Mouse (Mus musculus) T-helper 1 cell (primary cell): ENCODE results near the gene Ap3b1.

Source experiments
- in situ Hi-C: fragments of 300-600 bp; cut with MboI, MseI; formaldehyde crosslinking; loops from one replicate; pipeline ENCODE4 v1.15.1; 2025; ENCODE audit warnings: high pct_unique_total_duplicates

The Ap3b1 gene

DNA sequence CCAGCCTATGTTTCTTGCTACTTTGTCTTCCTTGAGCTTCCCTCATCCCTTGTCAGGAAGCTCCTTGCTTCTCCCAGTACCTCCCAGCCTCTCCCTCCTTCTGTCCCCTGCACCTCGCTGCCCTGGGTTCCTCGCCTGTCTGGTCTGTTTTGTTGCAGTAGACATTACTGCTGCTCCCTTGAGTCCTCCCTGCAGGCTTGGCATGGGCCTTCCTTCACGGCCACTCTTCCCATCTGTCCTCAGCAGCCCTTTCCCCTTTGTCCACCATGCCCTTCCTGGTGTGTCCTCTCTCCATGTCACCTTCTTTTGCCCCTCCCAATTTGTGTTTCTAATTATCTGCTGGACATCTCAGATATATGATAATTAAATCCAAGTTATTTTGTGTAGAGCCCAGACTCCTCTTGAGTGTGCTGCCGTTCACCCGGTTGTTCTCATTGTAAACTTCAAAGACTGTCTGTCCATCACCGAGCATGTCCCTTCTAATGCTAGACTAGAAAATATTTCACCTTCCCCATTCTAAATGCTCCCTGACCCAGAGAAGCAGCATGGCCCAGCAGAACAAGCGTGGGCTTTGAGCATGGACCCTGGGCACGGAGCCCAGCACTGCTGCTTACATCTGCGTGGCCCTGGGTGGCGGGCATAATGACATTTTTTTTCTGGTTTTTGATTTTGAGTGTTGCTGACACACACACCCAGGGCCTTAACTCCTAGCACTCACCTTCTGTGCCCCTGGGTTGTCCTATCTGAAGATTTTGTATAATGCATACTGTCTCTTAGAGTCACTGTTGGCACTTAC lies 181.3 kb downstream of the Ap3b1 start:
- in situ Hi-C loops, result no loop called here

DNA sequence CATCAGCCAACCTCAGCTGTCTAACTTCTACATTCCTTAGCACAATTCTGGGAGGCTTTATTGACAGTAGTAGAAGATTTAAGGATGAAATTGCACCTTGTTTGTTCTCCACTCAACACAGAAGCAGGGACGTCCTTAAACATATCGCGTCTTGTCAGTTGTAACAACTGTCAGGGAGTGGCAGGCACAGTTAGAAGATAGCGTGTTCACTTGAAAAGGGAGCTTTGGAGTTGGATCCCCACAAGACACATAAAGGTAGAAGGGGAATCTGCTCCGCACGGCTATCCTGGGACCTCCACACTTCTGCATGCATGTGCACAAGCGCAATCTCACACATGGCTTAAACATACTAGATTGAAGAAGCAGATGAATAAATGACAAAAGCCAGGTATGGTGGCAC lies 183.3 kb downstream of the Ap3b1 start:
- in situ Hi-C loops, result no loop called here

DNA sequence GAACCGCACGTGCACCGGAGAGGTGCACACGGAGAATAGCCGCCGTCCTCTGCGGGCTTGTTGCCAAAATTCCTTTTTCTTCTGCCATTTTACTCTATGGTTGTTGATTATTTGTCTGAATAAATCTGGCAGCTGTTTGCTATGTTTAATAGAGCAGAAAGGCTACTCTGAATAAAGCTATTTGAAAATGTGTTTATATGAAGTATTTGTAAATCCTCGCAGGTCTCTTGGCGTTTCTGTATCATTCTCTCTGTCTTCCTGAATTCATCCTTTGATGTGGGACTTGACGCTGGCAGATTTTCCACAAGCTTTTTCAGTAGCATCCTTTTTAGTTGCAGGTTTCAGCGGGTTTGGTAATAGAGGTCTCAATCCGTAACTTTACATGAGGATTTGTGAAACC lies 185.5 kb downstream of the Ap3b1 start:
- in situ Hi-C loops, result no loop called here

DNA sequence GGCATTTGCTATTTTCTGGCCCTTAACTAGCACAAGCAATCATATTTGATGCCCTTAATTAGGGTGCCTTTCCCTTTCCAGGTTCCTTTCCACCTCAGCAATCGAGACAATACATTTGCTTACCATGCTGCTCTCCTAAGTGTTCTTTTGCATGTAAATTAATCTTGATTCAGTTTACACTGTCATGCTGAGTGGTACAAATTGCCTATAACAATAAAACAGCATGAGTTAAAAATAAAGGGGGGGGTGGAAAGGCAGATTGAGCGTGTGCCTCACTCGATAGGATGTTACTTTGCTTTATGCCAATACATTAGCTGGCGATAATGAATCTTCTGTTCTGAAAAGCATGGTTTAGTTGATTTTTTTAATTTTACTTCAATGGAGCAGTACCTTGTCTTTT lies 187.0 kb downstream of the Ap3b1 start:
- in situ Hi-C loops, result no loop called here

DNA sequence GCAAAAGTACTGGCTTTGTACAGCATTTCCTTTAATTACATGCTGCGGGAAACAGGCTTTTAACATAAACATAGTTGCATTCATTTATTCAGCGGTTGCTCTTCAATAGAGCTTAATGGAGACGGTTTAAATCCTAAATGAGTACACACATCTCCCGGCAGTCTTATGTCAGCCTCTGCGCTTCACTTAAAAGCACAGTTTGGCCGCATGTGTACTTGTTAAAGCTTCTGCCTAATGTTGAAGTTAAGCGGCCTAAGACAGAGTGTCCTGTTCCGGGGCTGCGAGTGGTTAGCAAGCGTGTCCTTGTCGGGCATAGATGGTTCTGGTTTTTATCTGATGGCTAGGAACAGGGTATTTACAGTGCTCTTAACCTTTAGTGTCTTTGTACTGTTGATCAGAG lies 187.5 kb downstream of the Ap3b1 start:
- in situ Hi-C loops, result no loop called here

DNA sequence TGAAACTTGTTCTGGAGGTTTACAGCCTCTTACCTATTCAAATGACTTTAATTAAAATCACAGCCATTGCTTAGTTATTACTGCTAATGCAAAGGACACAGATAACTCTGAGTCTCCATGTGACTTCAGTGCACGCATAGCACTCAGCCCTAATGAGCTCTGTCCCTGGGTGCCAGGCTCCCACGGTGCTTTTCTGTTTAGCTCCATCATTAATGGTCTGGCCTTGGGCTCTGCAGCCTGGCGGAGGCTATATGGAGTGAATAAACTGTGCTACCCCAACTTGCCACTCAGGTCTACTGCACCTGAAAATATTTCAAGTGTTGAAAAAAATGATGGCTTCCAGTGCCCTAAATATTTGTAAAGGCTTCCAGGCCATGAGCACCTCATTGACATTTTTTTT lies 190.8 kb downstream of the Ap3b1 start:
- in situ Hi-C loops, result no loop called here

DNA sequence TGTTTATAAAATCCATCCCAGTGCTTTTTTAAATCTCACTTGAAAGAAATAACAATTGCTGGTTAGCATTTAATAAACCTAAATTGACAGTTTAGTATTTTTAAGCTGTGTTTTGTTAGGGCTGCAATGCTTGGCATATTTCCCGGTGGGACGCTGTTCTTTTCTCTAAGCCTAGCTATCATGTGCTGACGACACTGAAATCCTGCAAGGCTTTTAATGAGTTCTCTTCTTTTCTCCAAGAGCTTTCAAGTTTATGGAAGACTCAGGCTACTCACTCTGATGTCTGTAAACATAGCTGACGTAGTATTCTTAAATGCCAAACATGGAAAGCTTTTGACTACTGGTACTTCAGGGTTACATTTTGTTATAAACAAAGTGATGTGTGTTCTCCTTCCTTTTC lies 191.3 kb downstream of the Ap3b1 start:
- in situ Hi-C loops, result no loop called here

DNA sequence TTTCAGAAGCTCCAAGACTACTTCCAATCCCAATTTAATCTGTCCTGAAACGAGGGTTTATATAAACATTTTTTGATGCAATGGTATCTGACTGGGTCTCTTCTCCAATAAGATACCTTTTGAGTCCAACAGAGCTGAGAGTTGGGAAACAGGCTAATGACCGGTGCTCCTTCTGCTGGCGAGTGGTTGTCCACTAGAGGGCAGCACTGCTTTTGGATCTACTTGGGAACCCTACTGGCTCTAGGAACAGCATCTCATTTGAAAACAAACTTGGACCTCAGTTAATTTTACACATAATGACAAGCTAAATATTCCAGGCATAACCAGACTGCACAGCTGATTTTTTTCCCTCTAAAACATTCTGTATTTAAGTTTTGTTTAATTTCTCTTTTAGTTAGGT lies 201.3 kb downstream of the Ap3b1 start:
- in situ Hi-C loops, result no loop called here

DNA sequence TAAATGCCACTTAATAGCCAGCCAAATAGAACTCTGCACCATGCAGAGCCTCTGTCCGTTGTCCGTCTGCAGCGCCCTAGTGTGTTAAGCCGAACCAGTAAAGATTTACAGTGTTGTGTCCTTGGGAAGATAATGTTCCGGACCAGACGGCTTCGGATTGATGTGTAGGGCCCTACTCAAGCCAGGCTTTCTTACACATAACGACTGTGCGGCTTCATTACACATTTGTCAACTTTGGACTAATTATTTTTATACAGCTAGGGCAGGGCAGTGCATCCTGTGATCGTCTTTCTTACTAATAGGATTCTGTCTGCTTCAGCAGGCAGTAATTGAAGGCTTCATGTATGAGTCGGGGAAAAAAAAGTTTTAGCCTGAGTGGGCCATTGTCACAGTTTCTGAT lies 202.1 kb downstream of the Ap3b1 start:
- in situ Hi-C loops, result no loop called here

DNA sequence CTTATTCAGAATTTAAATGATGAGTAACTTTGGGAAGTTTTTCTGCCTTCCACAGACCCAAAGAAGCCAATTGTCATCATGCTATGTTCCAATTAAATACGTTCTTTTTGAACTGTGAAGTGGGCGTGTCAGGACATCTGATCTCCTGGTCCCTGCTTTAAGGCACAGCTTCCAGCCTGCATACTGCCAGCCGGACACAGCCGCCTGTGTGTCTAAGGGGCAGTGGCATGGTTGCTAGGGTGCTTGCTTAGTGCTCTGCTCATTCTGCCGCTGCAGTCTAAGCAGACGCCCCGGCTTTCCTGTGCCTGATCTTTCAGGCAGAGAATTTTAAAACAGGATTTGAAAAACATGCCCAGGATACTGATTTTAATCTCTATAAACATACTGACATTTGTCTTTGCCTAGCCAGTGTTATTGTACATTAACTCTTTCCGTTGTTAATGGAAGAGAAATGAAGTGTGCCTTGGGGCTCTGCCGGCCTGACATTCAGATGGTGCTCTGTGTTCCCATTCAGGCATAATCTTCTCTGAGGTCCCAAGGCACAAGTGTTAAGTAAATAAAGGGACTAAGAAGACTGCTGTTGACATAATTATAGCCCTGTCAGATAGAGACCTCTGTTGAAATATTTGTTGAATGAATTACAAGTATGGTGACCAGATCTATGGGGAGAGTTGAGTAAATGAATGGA lies 204.0 kb downstream of the Ap3b1 start:
- in situ Hi-C loops, result no loop called here

DNA sequence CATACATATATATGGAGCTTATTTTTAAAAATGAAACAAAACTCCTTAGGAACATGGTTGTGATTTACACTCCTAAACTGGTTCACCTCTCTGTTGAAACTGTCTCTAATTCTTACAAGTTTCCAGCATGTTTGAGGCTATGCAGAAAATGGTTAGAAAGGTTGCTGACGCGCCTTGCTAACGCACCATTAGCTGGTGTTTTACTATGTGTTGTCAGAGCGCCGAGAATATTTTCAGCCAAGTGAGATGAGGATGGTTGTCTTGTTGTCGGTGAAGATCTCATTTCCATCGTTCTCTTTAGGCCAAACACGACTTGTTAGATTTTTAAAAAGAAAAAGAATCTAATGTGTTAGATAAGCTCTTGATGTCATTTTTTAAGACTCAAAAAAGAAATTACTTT lies 205.1 kb downstream of the Ap3b1 start:
- in situ Hi-C loops, result no loop called here

DNA sequence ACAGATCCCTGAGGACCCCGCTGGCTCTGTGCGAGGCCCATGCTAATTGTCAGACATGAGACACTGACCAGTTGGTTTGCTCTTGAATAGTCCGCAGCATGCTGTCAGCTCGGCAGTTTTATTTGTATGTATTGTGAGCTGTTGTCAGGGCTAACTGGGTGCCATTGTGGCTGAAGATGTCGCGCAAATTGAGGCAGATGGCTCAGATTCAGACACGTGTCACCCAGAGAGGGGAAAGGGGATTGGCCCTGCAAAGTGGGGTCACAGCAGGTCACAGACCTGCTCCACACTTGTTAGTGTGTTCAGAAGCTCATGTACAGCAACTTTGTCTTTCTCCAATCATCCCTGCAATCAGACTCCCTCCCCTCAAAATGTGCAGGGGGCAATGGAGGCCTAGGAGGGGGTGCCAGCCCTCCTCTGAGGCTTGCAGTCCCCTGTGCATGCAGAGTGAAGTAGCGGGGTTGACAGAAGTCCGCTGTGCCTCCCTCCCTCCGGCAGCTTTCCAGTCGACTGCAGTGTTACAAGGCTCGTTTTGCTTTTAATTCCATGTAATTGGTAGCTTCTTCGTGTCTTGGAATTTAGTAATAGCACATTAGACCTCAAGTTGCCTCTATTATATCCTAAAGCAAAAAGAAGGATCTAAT lies 205.7 kb downstream of the Ap3b1 start:
- in situ Hi-C loops, result no loop called here

DNA sequence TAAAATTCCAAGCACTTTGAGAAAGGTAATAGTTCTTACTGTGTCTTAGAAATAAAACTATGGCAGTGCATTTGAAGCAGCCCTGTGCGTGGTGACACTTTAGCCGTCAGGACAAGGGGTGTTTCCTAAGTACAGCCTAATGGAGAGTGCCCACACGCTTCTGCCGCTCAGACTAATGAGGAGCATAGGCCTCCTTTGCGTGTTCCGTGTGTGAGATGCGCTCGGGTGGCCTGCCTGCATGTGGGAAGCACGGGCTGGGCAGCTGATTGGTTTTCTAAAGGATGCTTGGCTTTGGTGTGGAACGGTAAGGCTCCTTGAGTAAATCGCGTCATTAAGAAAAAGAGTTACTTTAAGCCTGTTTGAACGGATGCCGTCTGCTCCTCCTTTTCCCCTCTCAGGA lies 206.4 kb downstream of the Ap3b1 start:
- in situ Hi-C loops, result no loop called here

DNA sequence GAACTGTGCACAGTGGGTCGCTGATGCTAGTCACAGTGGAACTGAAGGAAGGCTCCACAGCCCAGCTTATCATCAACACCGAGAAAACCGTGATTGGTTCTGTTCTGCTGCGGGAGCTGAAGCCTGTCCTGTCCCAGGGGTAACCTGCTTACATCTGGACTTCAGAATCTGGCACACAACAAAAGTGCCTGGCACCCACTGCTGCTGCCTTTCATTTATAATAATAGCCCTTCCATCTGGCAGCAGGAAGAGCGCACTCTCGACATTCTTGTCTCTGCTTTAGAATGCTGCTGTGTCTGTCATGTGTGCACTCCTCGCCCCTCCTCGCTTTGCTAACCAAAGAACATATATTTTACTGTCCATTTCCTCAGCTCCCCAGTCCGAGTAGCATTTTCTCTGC lies 206.9 kb downstream of the Ap3b1 start:
- in situ Hi-C loops, result no loop called here

DNA sequence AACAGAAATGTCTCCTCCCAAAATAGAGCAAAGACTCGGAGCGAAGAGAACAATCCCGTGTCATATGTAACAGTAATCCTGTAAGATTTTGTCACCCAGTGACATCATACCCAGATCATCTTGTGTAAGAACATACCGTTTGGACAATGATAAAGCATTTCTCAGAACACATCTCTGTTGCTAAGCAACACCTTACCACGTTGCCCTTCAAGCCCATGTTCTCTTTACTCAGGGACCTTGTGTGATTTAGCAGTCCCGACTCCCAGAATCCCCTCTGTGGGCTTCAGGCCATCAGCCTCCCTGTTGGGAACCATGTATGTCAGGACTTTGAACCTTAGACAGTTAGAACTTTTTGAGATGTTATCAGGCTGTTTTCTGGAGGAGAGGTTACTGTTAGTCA lies 209.0 kb downstream of the Ap3b1 start:
- in situ Hi-C loops, result no loop called here

DNA sequence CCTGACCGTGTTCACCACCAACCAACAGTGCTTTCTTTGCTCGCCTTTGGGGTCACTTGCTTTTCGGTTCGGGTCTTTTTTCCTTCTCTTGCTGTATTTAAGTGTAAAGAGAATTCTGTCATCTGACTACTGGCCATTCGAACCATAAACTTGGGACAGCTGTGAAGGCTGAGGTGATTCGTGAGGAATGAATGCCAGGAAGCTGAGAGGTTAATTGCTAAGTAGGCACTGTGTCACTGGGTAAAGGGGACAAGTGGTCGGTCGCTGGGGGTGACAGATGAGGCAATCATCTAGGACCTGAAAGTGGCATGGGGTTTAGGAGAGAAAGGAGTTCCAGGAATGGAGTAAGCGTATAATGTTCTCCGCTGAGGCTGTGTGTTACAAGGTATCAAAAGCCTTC lies 212.2 kb downstream of the Ap3b1 start:
- in situ Hi-C loops, result no loop called here

DNA sequence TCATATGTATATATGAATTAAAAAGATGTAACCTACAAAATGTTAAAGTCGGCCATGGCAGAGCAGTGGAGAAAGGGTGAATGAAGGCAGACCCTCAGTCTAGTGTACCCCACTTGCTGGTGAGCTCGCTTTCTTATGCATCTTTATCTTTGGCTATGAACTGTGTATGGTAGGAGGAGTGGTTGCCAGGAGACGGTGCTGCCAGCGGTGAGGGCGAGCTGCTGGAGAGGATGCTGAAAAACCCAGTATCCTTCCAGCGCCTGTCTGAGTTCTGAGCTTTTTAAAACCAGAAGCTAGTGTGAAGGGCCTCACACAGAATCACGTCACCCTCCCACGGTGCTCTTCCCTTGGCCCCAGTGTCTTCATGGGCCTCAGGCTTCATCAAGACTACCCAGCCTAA lies 214.6 kb downstream of the Ap3b1 start:
- in situ Hi-C loops, result no loop called here

DNA sequence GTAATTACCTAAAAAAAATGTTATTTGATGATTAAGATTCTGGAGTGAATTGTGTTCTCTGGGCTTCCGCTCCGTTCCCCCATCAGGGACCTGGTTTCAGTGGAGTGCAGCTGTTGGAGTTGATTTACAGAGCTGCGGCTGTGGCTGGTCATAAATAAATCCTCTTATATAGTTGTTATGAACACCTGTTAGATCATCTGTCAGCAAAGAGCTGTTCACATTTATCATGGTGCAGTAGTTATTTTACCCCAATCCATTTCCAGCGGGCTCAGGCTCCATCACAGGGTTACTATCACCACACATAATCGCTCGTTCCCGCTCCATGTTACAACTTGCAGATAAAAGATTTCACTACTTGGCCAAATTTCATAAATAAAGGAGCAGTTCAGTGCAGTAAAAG lies 215.1 kb downstream of the Ap3b1 start:
- in situ Hi-C loops, result no loop called here

DNA sequence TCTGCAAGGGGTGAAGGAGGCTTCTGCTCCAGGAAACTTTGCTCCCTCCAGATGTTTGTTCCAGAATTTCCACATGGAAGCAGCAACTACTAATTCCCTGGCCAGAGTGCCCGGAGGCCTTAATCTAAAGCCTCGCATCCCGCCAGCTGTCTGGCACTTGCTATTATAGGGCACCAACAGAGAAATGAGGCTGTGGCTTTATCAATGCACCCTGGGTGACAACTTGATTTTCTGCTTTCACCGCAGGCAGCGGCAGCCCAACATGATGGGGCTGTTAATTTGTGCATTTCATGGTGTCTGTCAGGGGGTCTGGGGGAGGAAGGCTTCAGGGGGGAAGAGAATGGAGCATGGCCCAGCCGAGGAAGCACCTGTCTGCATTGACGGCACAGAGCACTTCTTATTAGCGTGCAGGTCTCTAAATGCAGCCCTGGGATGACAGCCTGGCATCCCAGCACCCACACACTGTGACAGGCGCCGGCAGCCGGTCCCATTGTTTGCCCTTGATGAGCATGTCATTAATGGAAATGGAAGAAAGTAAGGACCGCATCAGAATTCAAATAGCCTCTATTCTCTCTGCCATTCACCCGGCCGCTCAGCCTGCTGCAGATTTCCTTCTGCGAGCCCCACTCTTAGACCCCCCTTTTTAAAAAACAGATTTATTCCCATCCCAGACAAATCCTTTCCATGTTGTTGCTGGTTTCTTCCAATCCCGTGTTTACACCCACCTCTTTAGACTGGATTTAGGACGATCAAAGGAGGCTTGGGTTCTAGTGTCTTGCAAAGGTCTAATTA lies 217.0 kb downstream of the Ap3b1 start:
- in situ Hi-C loops, result no loop called here

DNA sequence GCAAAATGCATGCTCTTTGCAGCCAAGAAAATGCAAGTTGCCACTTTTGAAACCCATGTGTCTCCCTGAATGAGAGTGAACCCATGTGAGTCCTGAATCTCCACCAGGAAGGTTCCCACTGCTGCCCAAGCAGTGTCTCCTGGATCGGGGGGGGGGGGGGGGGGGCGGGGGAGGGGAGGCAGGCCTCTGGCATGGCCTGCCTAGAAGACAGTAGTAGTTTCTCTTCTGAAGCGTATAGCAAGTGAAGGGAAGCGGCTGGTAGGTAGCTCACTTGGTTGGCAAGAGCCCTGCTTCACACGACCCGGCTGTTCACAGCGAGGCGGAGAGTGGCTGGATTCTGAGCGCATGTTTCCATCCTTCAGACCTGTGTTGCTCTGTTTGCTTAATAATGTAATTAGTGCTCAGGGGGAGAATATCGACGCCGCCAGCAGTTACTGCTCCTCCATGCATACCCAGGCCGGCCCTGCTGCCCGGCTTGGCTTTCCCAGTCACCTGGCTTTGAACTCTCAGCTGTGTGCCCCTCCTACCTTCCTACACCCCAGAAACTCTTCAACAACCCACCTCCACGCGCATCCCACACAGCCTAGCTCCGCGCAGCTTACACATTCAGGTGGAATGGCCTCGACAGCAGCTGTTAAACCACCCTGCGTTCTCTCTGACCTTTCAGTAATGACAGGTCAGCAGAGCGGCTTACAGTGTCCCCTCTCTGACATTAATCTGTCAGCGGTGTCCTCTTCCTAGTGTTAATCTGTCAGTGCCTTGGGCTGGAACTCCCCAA lies 217.8 kb downstream of the Ap3b1 start:
- in situ Hi-C loops, result no loop called here

DNA sequence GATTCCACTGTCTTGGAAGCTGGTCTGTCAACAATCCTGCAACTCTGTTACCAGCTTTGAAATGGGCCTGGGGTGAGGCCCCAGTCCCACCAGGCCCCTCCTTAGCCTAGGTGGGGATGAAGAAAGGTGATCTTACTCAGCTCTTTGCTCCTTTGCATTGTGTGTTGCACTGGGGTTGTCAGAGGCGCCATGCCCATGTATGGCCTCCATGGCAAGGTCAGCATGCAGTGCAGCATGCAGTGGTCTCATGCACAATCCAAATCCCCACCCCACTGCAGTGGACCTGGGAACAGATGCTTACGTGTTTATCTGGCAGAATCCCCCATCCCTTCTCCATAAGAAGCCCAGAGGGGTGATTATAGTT lies 218.4 kb downstream of the Ap3b1 start:
- in situ Hi-C loops, result no loop called here

DNA sequence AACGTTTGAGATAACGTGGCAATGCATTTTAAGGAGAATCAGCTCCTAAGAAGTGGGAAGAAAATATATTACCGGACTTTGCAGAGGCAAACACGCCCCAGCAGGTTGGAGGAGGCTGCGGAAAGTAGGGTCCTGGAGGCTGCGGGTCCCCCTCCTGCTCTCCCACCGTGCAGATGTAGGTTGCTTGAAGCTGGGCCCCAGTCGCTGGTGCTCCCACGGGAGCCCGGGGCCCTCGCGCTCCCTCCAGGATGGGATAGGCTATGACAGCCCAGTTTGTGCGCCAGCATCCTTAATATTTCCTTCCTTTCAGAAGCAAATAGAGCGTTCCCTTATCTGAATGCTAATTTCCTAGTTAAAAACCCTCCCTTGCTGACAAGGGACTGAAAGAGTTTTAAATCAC lies 236.5 kb downstream of the Ap3b1 start:
- in situ Hi-C loops, result no loop called here
